Mouse (Mus musculus) adrenal gland, adult (tissue): Measurements from ENCODE around the gene Tmem106b.
A peak's percentile ranks its signal among the peaks of the same experiment; 100 is the strongest.

Experiments used
- DNase-seq, 2 experiments: peaks; one replicate each; pipeline ENCODE4 v3.0.0; 2022 to 2023; ENCODE audit warnings: low spot score in 1 of 2; ENCODE audit not compliant: inconsistent age in 2 of 2

Gene Tmem106b

DNA sequence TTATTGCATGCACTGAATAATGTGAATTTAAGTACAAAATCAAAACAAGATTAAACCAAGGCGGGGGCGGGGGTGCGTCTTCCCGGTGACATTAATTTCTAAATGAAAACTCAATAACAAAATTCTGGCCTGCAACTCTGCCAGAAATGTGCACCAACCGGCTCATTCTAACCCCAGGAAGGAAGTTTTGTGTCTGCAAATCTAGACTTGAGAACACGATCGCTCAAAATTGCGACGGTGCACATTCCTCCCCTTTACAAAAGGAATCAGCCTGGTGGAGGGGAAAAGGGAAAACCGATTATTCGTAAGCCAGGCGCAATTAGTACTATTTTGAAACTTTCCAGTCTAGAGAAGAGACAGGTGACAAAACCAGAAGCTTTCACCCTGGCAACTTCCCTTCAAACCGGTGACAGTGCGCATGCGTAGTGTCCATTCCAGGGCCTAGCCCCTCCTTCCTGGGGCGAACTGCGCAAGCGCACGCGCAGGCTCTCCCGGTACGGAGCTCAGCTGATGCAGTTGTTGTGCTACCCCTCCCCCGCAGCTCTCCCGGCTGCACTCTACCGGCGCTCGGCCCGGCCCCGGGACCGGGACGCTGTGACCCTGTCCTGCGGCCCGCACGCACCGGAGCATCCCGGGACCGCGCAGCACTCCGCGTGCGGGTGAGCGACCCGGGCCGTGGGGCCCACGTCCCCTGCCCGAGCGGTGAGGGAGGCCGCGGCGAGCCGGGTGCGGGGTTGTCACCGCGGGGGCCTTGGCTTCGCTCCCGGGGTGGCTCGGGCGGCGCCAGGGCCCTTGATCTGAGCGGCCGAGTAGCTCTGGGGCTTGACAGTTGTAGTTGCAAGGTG is at the start of gene Tmem106b:
Tmem106b (plus strand) TSS at position 458 of the 845 bp plus-strand sequence.
- DNase-seq = peak; percentile 98

DNA sequence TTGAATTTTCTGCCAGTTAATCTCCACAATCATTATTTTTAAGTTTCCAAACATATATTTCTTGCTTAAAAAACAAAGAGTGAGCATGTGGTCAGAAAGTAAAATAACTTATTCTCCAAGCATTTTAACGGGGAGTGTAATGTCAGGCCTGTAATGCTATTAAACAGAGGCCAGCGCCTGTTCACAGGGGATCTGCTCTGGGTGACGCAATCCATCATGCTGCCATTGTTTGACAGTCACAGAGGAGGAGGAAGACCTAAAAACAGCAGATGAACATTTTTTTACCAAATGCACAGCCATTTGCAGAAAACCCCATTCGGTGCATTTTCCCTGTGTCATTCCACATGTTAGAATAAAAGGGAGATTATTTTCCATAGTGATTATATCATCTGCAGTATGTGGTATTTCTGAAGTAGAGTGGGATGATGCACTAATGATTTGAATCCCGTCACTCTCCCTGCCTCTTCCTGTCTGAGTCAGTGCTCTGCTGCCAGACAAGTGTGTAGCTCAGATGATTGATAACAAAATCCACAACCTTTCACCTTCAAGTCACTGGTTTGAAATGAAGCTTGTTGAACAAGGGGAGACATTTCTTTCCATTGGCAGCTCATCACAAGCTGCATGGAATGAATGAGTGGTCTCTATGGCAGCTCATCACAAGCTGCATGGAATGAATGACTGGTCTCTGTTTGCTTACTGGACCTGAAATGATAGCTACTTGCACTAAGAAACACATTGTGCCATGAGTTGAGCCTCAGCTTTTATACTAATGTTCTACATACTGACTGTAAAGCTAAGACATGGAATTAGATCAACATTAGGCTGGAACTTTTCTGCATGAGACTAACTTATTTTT is 48.1 kb upstream of the Tmem106b start:
- DNase-seq = no peak

DNA sequence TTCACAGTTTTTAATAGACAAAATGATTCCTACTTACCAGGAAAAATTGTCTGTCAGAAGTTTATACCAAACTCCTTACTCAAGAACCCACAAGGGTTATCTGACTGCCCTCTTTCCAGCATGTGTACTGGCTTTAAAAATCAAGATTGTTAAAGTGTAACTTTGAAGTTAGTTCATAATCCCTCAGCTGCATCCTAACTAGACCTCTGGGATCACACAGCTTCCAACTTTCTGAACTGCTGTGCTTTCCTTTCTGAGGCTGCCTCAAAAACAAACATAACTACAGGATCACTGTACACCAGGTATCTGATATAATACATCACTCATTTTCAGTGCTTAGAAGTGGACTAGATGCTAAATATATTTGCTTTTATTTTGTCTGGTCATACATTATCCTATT is 39.0 kb upstream of the Tmem106b start:
- DNase-seq = no peak

DNA sequence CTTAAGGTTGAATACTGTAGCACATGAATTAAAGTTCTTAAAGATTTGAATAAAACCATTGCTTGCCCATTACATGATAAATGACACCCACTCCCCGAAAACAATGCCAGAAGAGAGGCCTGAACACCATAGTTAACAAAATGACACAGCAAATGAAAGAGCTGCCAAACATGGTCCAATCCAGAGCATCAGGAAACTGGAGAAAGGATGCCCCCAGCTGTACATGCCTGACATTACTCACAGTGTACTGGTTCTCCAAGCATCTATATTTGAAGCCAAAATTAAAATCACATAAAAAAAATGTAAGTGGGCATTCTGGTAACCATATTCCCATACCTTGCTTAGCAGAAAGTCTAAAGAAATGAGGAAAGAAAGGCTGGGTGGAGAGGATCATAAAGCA is 38.6 kb upstream of the Tmem106b start:
- DNase-seq = peak in 1 of 2 experiments; percentile 51

DNA sequence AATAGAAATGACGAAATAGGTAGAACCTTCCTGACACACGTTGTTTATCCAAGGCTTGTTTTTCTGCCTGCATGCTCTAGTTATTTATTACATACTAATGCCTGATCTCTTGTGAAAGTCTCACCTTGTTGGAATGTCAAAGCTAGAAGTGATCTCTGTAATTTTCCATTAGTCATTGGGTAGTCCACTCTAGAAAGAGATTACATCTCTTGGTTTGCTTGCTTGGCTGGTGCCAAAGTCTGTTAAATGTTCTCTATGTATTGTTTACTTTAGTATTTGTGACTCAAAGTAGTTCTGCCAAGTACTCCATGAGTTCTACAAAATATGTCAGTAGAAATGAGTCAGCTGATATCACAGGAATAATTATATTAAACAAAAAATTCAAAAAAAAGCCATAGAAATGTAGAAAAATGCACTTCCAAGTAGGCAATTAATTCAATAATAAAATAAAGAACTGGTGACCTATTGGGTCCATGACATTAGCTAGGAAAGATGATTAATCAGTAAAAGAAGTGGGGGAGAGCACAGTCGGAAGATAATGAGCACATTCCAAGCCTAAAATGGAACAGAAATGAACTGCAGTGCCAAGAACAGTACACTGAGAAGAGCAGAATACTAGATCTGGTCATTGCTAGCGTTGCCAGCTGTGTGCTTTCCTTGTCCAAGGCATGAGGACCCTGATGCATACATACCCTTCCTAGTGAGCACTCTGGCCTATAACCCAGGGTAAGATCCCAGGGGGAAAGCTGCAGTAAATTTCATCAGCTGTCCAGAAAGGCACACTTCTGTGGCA is 17.0 kb upstream of the Tmem106b start:
- no peak for DNase-seq

DNA sequence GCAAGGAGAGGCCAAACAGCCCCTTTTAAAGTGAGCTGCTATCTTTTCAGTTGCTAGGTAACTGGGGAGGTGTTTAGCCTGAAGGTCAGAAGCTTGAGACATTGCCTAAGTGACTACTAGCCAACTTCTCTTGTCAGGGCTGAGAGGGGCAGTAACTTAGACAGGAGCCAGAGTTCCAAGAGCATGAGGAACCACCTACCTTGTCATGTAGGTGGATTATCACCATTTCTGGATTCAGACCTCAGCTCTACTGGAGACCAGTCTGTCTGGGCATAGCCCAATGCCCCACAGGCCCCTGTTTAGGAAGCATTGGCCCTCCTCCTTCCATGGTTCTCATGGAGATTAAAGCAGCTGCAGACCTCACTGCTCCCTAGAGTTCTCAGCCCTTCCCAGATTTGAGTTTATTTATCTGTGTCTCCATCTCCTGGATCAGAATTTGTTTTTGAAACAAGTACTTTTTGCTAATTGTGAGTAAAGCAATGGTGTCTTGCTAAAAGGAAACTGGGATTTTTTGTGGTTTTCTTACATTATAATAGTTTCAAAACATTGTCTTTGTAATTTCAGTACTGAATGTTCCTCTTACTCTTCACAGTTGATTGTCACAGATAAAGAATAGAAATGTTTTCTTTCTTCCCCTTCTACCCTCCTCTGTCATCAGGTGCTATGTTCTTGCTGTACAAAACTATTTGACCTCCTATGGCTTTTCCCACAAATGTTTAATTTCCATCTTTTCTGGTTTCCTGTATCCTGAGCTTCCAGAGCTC is 8.1 kb upstream of the Tmem106b start:
- DNase-seq = no peak

DNA sequence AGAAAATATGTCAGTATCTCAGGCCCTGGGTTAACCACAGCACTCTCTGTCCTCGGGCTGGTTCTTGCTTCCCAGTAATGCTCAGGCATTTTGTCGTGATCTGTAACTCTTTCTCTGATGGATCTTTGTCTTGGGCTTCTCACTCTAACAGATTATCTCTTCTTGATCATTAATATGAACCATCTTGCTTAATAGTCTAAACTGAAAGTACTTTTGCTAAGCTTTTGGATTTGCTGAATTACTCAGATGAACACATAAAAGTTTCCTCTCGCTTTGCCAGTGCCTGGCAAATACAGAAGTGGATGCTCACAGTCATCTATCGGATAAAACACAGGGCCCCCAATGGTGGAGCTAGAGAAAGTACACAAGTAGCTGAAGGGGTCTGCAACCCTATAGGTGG is 7.5 kb upstream of the Tmem106b start:
- no peak for DNase-seq

DNA sequence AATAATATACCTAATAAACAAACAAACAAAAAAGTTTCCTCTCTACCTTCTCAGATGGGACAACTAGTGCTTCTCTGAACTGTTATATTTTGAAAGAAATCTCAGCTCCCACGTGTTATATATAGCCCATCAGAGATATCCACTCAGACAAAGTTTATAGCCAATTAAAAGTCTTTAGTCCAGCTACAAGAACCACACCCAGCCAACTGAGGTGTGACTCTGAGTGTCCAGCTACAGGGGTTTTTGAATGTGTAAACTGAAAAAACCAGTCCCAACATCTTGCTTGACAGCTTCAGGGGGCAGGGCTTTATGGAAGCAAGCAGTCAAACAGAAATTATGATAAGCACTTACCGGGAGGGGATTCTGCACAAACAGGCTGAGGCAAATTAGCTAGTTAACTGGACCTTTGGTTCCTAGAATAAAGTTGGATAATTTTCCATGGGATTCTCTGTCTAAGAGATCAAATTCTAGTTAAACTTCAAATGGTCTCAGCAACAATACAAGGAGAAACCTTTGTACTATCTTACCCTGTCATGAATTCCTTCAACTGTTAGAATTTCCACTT is 6.8 kb upstream of the Tmem106b start:
- DNase-seq = no peak

DNA sequence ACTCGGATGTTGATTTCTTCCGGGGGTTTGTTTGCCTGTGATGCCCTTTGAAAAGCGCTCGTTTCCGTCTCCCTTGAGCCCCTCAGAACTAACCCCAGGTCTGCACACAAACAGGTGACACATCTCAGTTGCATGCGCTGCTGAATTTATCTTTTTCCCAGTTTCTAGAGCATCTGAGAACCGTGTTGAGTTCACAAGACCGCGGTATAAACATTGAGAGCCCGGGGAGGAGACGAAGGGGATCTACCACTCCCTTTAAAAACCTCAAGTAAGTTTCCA is 527 bp downstream of the Tmem106b start:
- DNase-seq = no peak

DNA sequence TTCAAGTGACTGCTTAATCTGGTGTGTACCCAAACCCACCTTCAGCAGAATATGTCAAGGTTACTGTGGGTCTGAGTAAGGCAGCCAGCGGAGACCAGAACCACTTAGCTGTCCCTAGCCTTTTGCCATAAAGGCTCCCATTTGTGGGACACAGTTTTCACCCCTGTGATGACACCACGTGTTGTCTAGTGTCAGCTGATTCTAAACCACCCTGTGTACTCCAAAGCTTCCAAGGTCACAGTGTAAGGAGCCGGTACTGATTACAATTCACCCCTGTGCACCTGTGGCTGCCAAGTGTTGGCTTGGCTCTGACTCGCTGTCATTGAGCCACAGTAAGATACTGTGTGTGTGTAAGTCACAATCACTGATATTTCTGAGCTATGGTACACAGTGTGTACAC is 926 bp downstream of the Tmem106b start:
- DNase-seq = peak; percentile 32 to 78

DNA sequence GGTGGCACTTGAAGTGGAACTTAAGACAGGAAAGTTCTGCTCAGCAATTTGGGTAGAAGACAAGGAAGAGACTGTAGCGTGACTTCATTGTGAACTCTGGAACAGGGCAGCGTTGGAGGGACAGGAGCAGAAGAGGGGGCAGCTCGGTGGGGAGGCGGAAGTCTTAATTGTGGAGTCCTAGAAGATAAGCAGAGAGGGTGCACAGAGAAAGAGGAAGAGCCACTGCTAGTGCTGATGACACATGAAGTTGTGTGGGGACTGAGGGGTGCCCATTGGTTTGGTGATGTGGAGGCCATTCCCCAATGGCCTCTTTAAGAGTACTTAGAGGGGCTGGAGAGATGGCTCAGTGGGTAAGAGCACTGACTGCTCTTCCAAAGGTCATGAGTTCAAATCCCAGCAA is 3.5 kb downstream of the Tmem106b start:
- DNase-seq = no peak

DNA sequence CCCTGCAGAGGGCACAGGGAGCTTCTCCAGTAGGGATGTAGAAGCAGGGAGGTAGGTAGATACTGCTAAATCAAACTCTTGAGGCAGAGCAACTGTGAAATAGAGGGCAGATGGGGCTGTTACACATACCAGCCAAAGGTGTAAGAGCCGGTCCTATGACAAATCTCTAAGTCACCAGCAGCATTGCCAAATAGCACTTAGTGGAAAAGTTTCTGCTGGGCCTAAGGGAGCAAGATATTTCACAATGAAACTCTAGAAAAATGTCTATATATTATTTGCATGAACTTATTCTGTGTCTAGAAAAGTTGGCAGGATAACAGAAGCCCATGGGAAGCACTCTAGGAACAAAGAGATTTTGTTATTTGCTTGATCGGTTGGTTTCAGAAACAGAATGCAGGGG is 4.3 kb downstream of the Tmem106b start:
- DNase-seq = peak in 1 of 2 experiments; percentile 59

DNA sequence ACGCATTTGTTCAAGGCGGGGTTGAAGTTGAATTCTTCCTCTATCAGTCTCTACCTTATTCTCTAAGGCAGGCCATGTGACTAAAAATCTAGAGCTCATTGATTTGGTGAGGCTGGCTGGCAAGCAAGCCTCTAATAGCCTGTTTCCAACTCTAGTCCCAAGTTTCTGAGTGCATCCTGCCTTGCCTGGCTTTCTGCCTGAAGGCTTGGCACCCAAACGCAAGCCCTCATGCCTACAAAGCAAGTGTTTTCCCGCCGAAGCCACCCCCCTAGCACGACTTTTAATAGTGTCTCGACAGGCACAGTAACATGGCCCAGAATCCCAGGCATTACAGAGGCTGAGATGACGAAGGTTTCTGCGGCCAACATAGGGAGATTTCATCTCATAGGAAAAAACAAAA is 13.3 kb downstream of the Tmem106b start:
- no peak for DNase-seq

DNA sequence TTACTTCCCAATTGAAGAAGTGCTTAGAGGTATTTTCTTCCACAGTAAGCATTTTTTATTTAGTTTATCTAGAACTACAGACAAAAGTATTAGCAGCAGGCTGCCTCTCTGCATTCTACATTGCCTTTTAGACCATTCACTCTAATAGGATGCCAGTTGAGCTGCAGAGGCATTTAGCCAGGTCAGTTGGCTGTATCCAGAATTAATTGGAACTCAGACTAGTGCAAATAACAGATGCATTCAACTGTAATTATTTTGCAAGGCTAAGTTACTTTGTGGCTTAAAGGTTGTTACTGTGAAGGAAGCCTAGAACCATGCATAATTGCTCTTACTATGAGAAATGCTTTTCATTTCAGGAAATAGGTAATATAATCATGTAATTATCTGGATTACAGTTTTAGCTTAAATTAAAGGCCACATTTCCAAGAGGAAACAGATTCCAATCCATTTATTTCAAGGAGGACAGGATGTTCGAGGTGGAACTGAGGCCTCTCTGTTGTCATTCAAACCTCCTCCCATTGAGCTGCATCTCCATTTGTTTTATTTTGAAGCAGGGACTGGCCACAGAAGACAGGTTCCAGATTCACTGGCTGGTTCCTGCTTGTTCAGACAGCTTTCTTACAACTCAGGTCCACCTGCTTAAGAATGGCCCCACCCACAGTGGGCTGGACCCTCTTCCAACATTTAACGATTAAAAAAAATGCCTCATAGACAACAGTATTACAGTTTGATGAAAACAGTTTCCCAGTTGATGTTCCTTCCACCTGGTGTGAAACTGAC is 27.3 kb downstream of the Tmem106b start:
- no peak for DNase-seq

DNA sequence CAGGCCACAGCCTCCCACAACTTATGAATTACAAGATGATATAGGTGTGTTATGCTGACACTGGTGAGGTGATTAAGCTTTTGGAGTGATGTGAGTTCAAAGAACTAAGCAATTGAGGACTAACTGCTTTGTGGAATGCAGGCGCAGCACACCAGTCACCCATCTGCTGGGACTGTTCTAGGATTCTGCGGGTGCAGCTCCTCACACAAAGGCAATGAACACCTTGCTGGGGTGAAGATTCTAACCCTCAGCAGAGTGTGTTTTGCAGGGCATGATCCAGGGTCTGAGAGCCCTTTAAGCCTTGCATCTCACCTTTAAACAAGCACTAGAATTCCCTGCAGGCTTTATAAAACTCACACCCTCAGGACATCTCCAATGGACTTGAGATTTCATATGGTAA is 30.6 kb downstream of the Tmem106b start:
- no peak for DNase-seq

DNA sequence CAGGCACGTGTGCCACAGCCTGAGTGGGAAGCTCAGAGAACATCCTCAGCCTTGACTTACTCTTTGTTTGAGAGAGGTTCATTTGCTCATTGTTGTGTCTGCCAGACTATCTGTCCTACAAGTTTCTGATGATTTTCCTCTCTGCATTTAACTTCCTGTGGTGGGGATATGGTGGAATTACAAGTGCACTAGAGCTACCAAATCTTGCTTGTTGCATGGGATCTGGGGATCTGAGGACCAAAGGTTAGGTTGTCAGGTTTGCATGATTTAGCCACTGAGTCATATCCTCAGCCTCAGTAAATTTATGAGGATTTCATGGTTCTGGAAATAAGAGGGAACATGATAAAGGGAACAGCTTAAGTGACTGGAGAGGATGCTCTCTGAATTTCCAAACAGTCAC is 39.1 kb downstream of the Tmem106b start:
- no peak for DNase-seq

DNA sequence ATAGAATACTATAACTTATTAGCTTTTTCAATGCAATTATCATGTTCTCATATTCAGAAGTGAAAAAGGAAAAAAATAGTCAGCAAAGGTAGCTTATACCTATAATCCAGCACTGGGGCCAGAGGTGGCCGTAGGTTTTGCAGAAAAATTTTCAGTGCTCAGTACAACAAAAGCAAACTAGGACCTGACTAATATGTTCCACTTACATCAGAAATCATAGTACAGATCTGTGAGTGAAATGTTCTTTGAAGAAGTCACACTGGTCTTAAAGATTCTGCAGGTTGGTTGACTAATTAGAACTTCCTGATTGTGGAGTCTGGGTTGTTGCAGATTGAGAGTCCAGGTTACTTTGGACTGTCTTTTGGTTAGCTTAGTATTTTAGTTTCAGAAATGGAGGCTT is 67.7 kb downstream of the Tmem106b start:
- no peak for DNase-seq
